Mouse (Mus musculus) cerebellum, postnatal 25 days (tissue): ENCODE results near the gene Gm1113.

ENCODE experiments used
- DNase-seq, 2 experiments: peaks; one replicate each; pipeline ENCODE4 v3.0.0; 2021; ENCODE audit warnings: mixed read lengths in 2 of 2

Gene Gm1113

GRCm38 (mm10) chr9:35474104-35474724, 43.9 kb downstream of the Gm1113 start:
- DNase-seq, result no peak

GRCm38 (mm10) chr9:35468913-35469312, 49.2 kb downstream of the Gm1113 start:
- no peak for DNase-seq

GRCm38 (mm10) chr9:35467264-35467817, 50.7 kb downstream of the Gm1113 start:
- DNase-seq, result no peak

GRCm38 (mm10) chr9:35459594-35459993, 58.5 kb downstream of the Gm1113 start:
- no peak for DNase-seq
